In the genomic region with DNA sequence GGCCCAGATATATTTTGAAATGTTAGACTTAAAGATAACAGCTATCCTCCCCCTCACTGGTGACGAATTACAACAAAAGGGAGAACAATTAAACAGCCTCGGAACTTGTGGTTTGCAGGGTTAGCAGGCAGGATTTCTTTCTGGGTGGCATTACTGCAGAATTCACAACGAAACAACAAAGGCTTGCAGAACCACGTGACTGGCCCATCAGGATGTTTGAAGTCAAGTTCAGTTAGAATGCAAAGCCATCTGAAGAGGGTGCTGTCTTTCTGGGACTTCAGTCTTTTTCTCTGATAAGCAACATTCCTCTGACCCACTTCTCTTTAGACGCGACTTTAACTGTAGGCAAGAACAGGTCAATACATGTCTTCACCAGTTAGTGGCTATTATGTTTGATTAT, we compare ENCODE assay signal across 25 mouse cellular contexts.
"Had no signal": no experiment of that assay in that cellular context is flagged by ENCODE, and none has a peak within 500 bp of the region (broad histone marks: within the 10 kb centered on the region; RNA-seq: fewer than 3 reads in every experiment).

No protein-coding gene starts in this region.

- H3K4me3 ChIP-seq: heart, adult 2 months; heart, embryonic 13.5 days; heart, embryonic 15.5 days; hindbrain, embryonic 13.5 days; hindbrain, embryonic 15.5 days; kidney, embryonic 15.5 days; limb, embryonic 13.5 days; limb, embryonic 15.5 days; liver, embryonic 12.5 days had no signal

- DNase-seq: gastrocnemius, postnatal 10 days; gastrocnemius, postnatal 36 days; heart, adult 11 months; heart, adult 2 months; heart, postnatal 14 days; heart, postnatal 36 days; kidney, adult 11 months; kidney, adult 2 months; kidney, adult 9 months; kidney, postnatal 14 days; kidney, postnatal 36 days; layer of hippocampus, adult 9-11 months; layer of hippocampus, postnatal 36 days; left cerebral cortex, postnatal 4 days had no signal

- H3K36me3 ChIP-seq: heart, embryonic 13.5 days; heart, embryonic 15.5 days; hindbrain, embryonic 13.5 days; hindbrain, embryonic 15.5 days; kidney, embryonic 15.5 days; limb, embryonic 13.5 days; limb, embryonic 15.5 days; liver, embryonic 12.5 days had no signal

- H3K27me3 ChIP-seq: heart, embryonic 13.5 days; heart, embryonic 15.5 days; hindbrain, embryonic 13.5 days; hindbrain, embryonic 15.5 days; kidney, embryonic 15.5 days; limb, embryonic 13.5 days; limb, embryonic 15.5 days; liver, embryonic 12.5 days had no signal

- H3K27ac ChIP-seq: heart, adult 2 months; heart, embryonic 13.5 days; heart, embryonic 15.5 days; hindbrain, embryonic 13.5 days; hindbrain, embryonic 15.5 days; hindbrain, postnatal 0 days; kidney, embryonic 15.5 days; kidney, postnatal 0 days; limb, embryonic 13.5 days; limb, embryonic 15.5 days; liver, embryonic 12.5 days; liver, embryonic 14.5 days had no signal
